Mouse (Mus musculus) E14TG2a.4 (cell line): ENCODE results near the gene Anp32a.

Experiments
- CTCF ChIP-seq: conservative IDR thresholded peaks from 2 replicates; pipeline ENCODE4 v1.5.1; 2014; ENCODE audit warnings: low read length
- POU5F1 ChIP-seq: IDR thresholded peaks from 2 replicates; pipeline ENCODE4 v1.6.1; 2014; ENCODE audit warnings: low read length, borderline replicate concordance

DNA sequence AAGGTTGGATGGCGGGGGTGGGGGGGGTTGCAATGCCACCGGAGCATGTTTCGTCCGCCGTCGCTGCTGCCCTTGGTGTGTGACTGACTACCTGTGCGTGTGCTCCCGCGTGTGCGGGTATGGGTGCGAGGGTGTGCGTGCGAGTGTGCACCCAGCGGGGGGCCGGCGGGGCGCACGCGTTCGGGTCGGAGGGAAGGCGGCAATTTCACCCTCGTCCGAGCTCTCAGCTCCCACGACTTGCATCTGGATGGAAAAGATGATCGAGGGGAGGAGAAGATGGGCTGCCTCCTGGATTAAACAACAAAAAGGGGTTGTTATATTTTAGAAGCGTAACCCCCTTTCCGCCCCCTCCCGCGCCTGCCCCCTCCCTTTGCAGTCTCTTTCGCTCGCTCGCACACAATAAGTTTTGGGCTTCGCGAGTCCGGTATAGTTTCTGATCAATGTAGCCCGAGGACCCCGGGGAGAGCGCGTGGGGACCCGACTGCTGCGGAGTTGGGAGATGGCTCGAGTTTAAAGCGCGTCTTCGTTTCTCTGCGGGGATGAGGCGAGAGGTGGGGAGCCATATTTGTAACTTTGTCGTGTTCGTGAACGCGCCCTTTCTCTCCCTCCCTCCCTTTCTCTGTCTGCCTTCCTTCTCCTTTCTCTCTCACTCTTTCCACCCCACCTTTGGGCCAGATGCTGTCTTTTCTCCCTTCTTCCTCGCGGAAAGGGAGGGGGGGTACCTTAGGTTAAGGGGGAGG, 778 bp downstream of the Anp32a start:
- TF ChIP-seq CTCF: no peak
- no peak for TF ChIP-seq POU5F1
